Comparison of ENCODE assay signal across 31 mouse cellular contexts in genomic region chr6:126701196-126701595, GRCm38 (mm10). TPM values are rescaled to one million over a fixed set of nuclear protein-coding genes. Genes with fewer than 3 reads are reported as not detected.
A peak's percentile ranks its signal among the peaks of the same experiment; 100 is the strongest.
DNase-seq lines count a peak whose midpoint lies in the region; ATAC-seq and TF ChIP-seq lines count a peak whose summit lies in the region.
"Had no signal": no experiment of that assay in that cellular context is flagged by ENCODE, and none has a peak within 500 bp of the region (broad histone marks: within the 10 kb centered on the region; RNA-seq: fewer than 3 reads in every experiment).

No protein-coding gene starts in this region.

- no peaks in the 10 kb centered on the region for H3K27me3 ChIP-seq in hindbrain, embryonic 15.5 days
- H3K27me3 ChIP-seq in hindbrain, embryonic 12.5 days: peaks cover 7% of the 10 kb centered on the region; the same call in 1 of the 2 replicates
- no peaks in the 10 kb centered on the region for H3K27me3 ChIP-seq in midbrain, embryonic 14.5 days (ENCODE audit: control insufficient read depth, insufficient read depth, low read length)
- H3K27me3 ChIP-seq in midbrain, postnatal 0 days (ENCODE audit: insufficient read depth, low read length): no peaks in the 10 kb centered on the region
- peaks cover 2% of the 10 kb centered on the region; the same call in 1 of the 2 replicates for H3K27me3 ChIP-seq in liver, embryonic 11.5 days (replicated peaks; ENCODE audit: control insufficient read depth, insufficient read depth, low read length)

- H3K9me3 ChIP-seq in hindbrain, embryonic 15.5 days: no peaks in the 10 kb centered on the region
- no peaks in the 10 kb centered on the region for H3K9me3 ChIP-seq in hindbrain, embryonic 12.5 days (replicated peaks)
- no peaks in the 10 kb centered on the region for H3K9me3 ChIP-seq in midbrain, embryonic 14.5 days (ENCODE audit: control insufficient read depth, low read length)
- no peaks in the 10 kb centered on the region for H3K9me3 ChIP-seq in midbrain, postnatal 0 days (ENCODE audit: low read length)
- H3K9me3 ChIP-seq in liver, embryonic 11.5 days (ENCODE audit: control insufficient read depth, low read length): no peaks in the 10 kb centered on the region
- H3K9me3 ChIP-seq: forebrain, embryonic 12.5 days; limb, embryonic 12.5 days; liver, embryonic 12.5 days had no signal

- TF ChIP-seq CTCF in midbrain, postnatal 0 days (IDR thresholded peaks at IDR 0.05): no peak

- no peaks in the 10 kb centered on the region for H3K36me3 ChIP-seq in hindbrain, embryonic 15.5 days
- no peaks in the 10 kb centered on the region for H3K36me3 ChIP-seq in hindbrain, embryonic 12.5 days
- H3K36me3 ChIP-seq in midbrain, embryonic 14.5 days (ENCODE audit: control insufficient read depth, insufficient read depth, low read length): no peaks in the 10 kb centered on the region
- H3K36me3 ChIP-seq in midbrain, postnatal 0 days (ENCODE audit: insufficient read depth, low read length): peaks cover 6% of the 10 kb centered on the region; the same call in 1 of the 2 replicates
- no peaks in the 10 kb centered on the region for H3K36me3 ChIP-seq in liver, embryonic 11.5 days (ENCODE audit: control insufficient read depth, insufficient read depth, low read length)
- H3K36me3 ChIP-seq: forebrain, embryonic 12.5 days; limb, embryonic 12.5 days; liver, embryonic 12.5 days had no signal

- H3K4me1 ChIP-seq in hindbrain, embryonic 15.5 days (replicated peaks): peaks cover 15% of the 10 kb centered on the region
- peaks cover 9% of the 10 kb centered on the region; the same call in 1 of the 2 replicates for H3K4me1 ChIP-seq in hindbrain, embryonic 12.5 days
- H3K4me1 ChIP-seq in midbrain, embryonic 14.5 days (ENCODE audit: control insufficient read depth, insufficient read depth, low read length): peaks cover 3% of the 10 kb centered on the region; the same call in 1 of the 2 replicates
- H3K4me1 ChIP-seq in midbrain, postnatal 0 days (ENCODE audit: insufficient read depth, low read length): no peaks in the 10 kb centered on the region
- no peaks in the 10 kb centered on the region for H3K4me1 ChIP-seq in liver, embryonic 11.5 days (replicated peaks; ENCODE audit: control insufficient read depth, insufficient read depth, low read length)
- H3K4me1 ChIP-seq: liver, embryonic 12.5 days had no signal

- no peak overlapping the region for H3K9ac ChIP-seq in hindbrain, embryonic 15.5 days
- H3K9ac ChIP-seq in hindbrain, embryonic 12.5 days: no peak overlapping the region
- no peak overlapping the region for H3K9ac ChIP-seq in midbrain, embryonic 14.5 days (replicated peaks; ENCODE audit: low read length)
- H3K9ac ChIP-seq in midbrain, postnatal 0 days (replicated peaks; ENCODE audit: low read length, poor library complexity, severe bottlenecking): no peak overlapping the region
- no peak overlapping the region for H3K9ac ChIP-seq in liver, embryonic 11.5 days (ENCODE audit: low read depth, low read length)
- H3K9ac ChIP-seq: limb, embryonic 12.5 days; liver, embryonic 12.5 days; liver, postnatal 0 days had no signal

- WGBS in hindbrain, embryonic 15.5 days: 64% methylated on average over 23 of the region's 23 CpGs
- WGBS in hindbrain, embryonic 12.5 days: 78% methylated on average over 23 of the region's 23 CpGs
- WGBS in midbrain, embryonic 14.5 days: 68% methylated on average over 23 of the region's 23 CpGs
- WGBS in midbrain, postnatal 0 days: 72% methylated on average over 23 of the region's 23 CpGs
- 64% methylated on average over 23 of the region's 23 CpGs for WGBS in liver, embryonic 11.5 days

- DNase-seq in cerebellum, adult 9-10 months: peak; percentile 32
- no peak for DNase-seq in cerebellum, adult 11 months
- DNase-seq in midbrain, embryonic 14.5 days: peak; percentile 42
- no peak for DNase-seq in midbrain, postnatal 0 days (ENCODE audit: low spot score)
- DNase-seq in brain, adult 2 months (ENCODE audit: low read depth, low spot score): peak; percentile 53
- DNase-seq in liver, embryonic 11.5 days (ENCODE audit: low spot score): no peak
- DNase-seq: adrenal gland, postnatal 14 days; gastrocnemius, postnatal 14 days; heart, postnatal 14 days; kidney, adult 8-10 months; kidney, postnatal 4 days; layer of hippocampus, adult 9-11 months; liver, postnatal 0 days; lung, postnatal 36 days; right cerebral cortex, postnatal 4 days; thymus, adult 18-20 months; thymus, postnatal 25 days had no signal

- no peak overlapping the region for H3K27ac ChIP-seq in hindbrain, embryonic 15.5 days (replicated peaks)
- no peak overlapping the region for H3K27ac ChIP-seq in hindbrain, embryonic 12.5 days
- H3K27ac ChIP-seq in midbrain, embryonic 14.5 days (replicated peaks; ENCODE audit: low read depth, low read length): no peak overlapping the region
- no peak overlapping the region for H3K27ac ChIP-seq in midbrain, postnatal 0 days (ENCODE audit: low read depth, low read length)
- no peak overlapping the region for H3K27ac ChIP-seq in liver, embryonic 11.5 days (ENCODE audit: low read depth, low read length)
- H3K27ac ChIP-seq: forebrain, embryonic 12.5 days; kidney, postnatal 0 days; limb, embryonic 12.5 days; liver, embryonic 12.5 days; stomach, postnatal 0 days had no signal

- peak; percentile 19; the same call in 1 of the 2 replicates for ATAC-seq in hindbrain, embryonic 15.5 days (ENCODE audit: low FRiP score, low read depth)
- ATAC-seq in hindbrain, embryonic 12.5 days (ENCODE audit: low FRiP score): no peak
- 0 out of 2 replicates have a peak, but pooled peaks have one; percentile 4 for ATAC-seq in midbrain, embryonic 14.5 days (ENCODE audit: low FRiP score, low TSS enrichment)
- ATAC-seq in midbrain, postnatal 0 days (ENCODE audit: low FRiP score): no peak
- ATAC-seq in liver, embryonic 11.5 days (replicated peaks; ENCODE audit: low FRiP score): no peak
- ATAC-seq: intestine, embryonic 16.5 days; liver, embryonic 12.5 days; liver, postnatal 0 days; Patski had no signal

- no peak overlapping the region for H3K4me3 ChIP-seq in hindbrain, embryonic 15.5 days
- H3K4me3 ChIP-seq in hindbrain, embryonic 12.5 days: no peak overlapping the region
- no peak overlapping the region for H3K4me3 ChIP-seq in midbrain, embryonic 14.5 days (replicated peaks; ENCODE audit: low read depth, low read length)
- H3K4me3 ChIP-seq in midbrain, postnatal 0 days (ENCODE audit: low read depth, low read length): no peak overlapping the region
- no peak overlapping the region for H3K4me3 ChIP-seq in liver, embryonic 11.5 days (ENCODE audit: low read depth, low read length)
- H3K4me3 ChIP-seq: erythroblast, embryonic 14.5 days; forebrain, embryonic 12.5 days; liver, embryonic 12.5 days had no signal

- peak overlapping the region; percentile 31; the same call in 1 of the 2 replicates for H3K4me2 ChIP-seq in hindbrain, embryonic 15.5 days
- no peak overlapping the region for H3K4me2 ChIP-seq in hindbrain, embryonic 12.5 days (replicated peaks)
- H3K4me2 ChIP-seq in midbrain, embryonic 14.5 days (ENCODE audit: low read length): peak overlapping the region; percentile 21; the same call in 1 of the 2 replicates
- H3K4me2 ChIP-seq in midbrain, postnatal 0 days (ENCODE audit: low read depth, low read length, poor library complexity, severe bottlenecking): no peak overlapping the region
- no peak overlapping the region for H3K4me2 ChIP-seq in liver, embryonic 11.5 days

RNA-seq across cellular contexts. Expression of gene Kcna6, which starts 39.3 kb away (rescaled TPM):
- polyA plus RNA-seq in hindbrain, embryonic 15.5 days (2015; fragmentation: Nextera tagmentation; extraction: Ambion mirVana): 22.3 and 24.4 TPM in 2 replicates
- polyA plus RNA-seq in hindbrain, embryonic 12.5 days (2016; fragmentation: Nextera tagmentation; extraction: Ambion mirVana): 12.5 and 13.5 TPM in 2 replicates
- 13.3 and 14.3 TPM in 2 replicates for polyA plus RNA-seq in midbrain, embryonic 14.5 days (2014; fragmentation: Nextera tagmentation; extraction: Ambion mirVana)
- total RNA-seq in midbrain, postnatal 0 days (2014; rRNA removed): 91.7 and 95.9 TPM in 2 replicates
- 26.9 and 29.2 TPM in 2 replicates for polyA plus RNA-seq in midbrain, postnatal 0 days (2015; fragmentation: Nextera tagmentation; extraction: Ambion mirVana)
- polyA plus RNA-seq in liver, embryonic 11.5 days (2014; fragmentation: Nextera tagmentation; extraction: Ambion mirVana): 1.2 and 1.4 TPM in 2 replicates
- total RNA-seq: megakaryocyte, adult 5-6 weeks; MEL; neutrophil, adult 5-6 weeks had no signal
- polyA plus RNA-seq: erythroblast, embryonic 14.5 days had no signal

RNA-seq across cellular contexts. Expression of gene Kcna1, which starts 55.0 kb away (rescaled TPM):
- 3.2 and 3.8 TPM in 2 replicates for polyA plus RNA-seq in hindbrain, embryonic 15.5 days (2015; fragmentation: Nextera tagmentation; extraction: Ambion mirVana)
- 1.6 and 2.5 TPM in 2 replicates for polyA plus RNA-seq in hindbrain, embryonic 12.5 days (2016; fragmentation: Nextera tagmentation; extraction: Ambion mirVana)
- 0.95 and 1.8 TPM in 2 replicates for polyA plus RNA-seq in midbrain, embryonic 14.5 days (2014; fragmentation: Nextera tagmentation; extraction: Ambion mirVana)
- total RNA-seq in midbrain, postnatal 0 days (2014; rRNA removed): 2.1 and 4.2 TPM in 2 replicates
- polyA plus RNA-seq in midbrain, postnatal 0 days (2015; fragmentation: Nextera tagmentation; extraction: Ambion mirVana): 2.0 and 2.2 TPM in 2 replicates
- 0.15 and 0.40 TPM in 2 replicates for polyA plus RNA-seq in liver, embryonic 11.5 days (2014; fragmentation: Nextera tagmentation; extraction: Ambion mirVana)
- total RNA-seq: granulocyte monocyte progenitor cell, adult 5-6 weeks; megakaryocyte, adult 5-6 weeks; MEL; neutrophil, adult 5-6 weeks had no signal
- polyA plus RNA-seq: erythroblast, embryonic 14.5 days; liver, postnatal 0 days had no signal

Comparison
In these comparisons a context has a peak if more than half of its experiments do, and no peak if none do; other contexts are left out.
1. DNase-seq: peak in cerebellum, adult 9-10 months (single experiment), midbrain, embryonic 14.5 days (single experiment) and brain, adult 2 months (single experiment); none in cerebellum, adult 11 months (single experiment), midbrain, postnatal 0 days (single experiment) and liver, embryonic 11.5 days (single experiment).
2. ATAC-seq: peak in hindbrain, embryonic 15.5 days (single experiment) and midbrain, embryonic 14.5 days (single experiment); none in hindbrain, embryonic 12.5 days (single experiment), midbrain, postnatal 0 days (single experiment) and liver, embryonic 11.5 days (single experiment).
3. H3K4me2 ChIP-seq: peak in hindbrain, embryonic 15.5 days (single experiment) and midbrain, embryonic 14.5 days (single experiment); none in hindbrain, embryonic 12.5 days (single experiment), midbrain, postnatal 0 days (single experiment) and liver, embryonic 11.5 days (single experiment).